Mouse (Mus musculus) liver, embryonic 16.5 days (tissue): ENCODE data around the gene Zfp788. TPM values are rescaled to one million over a fixed set of nuclear protein-coding genes. Genes with fewer than 3 reads are reported as not detected.
"Not testable (repeated sequence)": the region's sequence is repeated elsewhere in the genome, so short reads cannot be mapped to it uniquely, and the experiment has no call there.

ENCODE experiments used
- ATAC-seq: fragments of 200-750 bp; cut with Nextera tagmentation; 2 replicates; pipeline ENCODE4 v1.8.0; 2017; ENCODE audit warnings: low read depth, mild to moderate bottlenecking, moderate number of reproducible peaks, moderate library complexity
- H3K27ac ChIP-seq: fragments of 300-500 bp; sonication (generic); 2 replicates; pipeline ENCODE4 v1.5.1; 2014; ENCODE audit warnings: mild to moderate bottlenecking, low read length
- H3K27me3 ChIP-seq: fragments of 300-500 bp; sonication (generic); 2 replicates; pipeline ENCODE4 v1.6.1; 2014; ENCODE audit warnings: low read depth, low read length, mixed read lengths; ENCODE audit not compliant: control insufficient read depth, insufficient read depth
- H3K36me3 ChIP-seq: fragments of 300-500 bp; sonication (generic); 2 replicates; pipeline ENCODE4 v1.6.1; 2014; ENCODE audit warnings: mild to moderate bottlenecking; ENCODE audit not compliant: control insufficient read depth, insufficient read depth
- H3K4me1 ChIP-seq: fragments of 300-500 bp; sonication (generic); 2 replicates; pipeline ENCODE4 v1.6.1; 2014; ENCODE audit warnings: low read depth, low read length, mixed read lengths; ENCODE audit not compliant: control insufficient read depth
- H3K4me2 ChIP-seq: fragments of 300-500 bp; sonication (generic); 2 replicates; pipeline ENCODE4 v1.6.1; 2014; ENCODE audit warnings: low read depth, low read length, mixed read lengths
- H3K4me3 ChIP-seq: fragments of 300-500 bp; sonication (generic); 2 replicates; pipeline ENCODE4 v1.5.1; 2014; ENCODE audit warnings: low read depth, mild to moderate bottlenecking, low read length
- H3K9ac ChIP-seq: fragments of 300-500 bp; sonication (generic); 2 replicates; pipeline ENCODE4 v1.6.1; 2014; ENCODE audit warnings: low read depth, low read length
- H3K9me3 ChIP-seq: fragments of 300-500 bp; sonication (generic); replicated peaks from 2 replicates; pipeline ENCODE4 v1.6.1; 2016; ENCODE audit warnings: low read length; ENCODE audit not compliant: control insufficient read depth
- WGBS: fragments of 180-500 bp; shearing (Covaris S2); extraction: QIAGEN DNeasy Blood & Tissue Kit; methylation state at CpG from one replicate; pipeline ENCODE4 v1.1.7; 2014; ENCODE audit not compliant: insufficient replicate concordance; 5-methylcytosine and 5-hydroxymethylcytosine counted together
- polyA plus RNA-seq: library from polyadenylated mRNA; unstranded; fragments of >200 nt; fragmentation: Nextera tagmentation; extraction: Ambion mirVana; gene quantifications from 2 replicates; pipeline ENCODE4 v1.2.1, GENCODE M21; 2015

The Zfp788 gene
- polyA plus RNA-seq: 1.9 and 2.1 TPM in 2 replicates

DNA sequence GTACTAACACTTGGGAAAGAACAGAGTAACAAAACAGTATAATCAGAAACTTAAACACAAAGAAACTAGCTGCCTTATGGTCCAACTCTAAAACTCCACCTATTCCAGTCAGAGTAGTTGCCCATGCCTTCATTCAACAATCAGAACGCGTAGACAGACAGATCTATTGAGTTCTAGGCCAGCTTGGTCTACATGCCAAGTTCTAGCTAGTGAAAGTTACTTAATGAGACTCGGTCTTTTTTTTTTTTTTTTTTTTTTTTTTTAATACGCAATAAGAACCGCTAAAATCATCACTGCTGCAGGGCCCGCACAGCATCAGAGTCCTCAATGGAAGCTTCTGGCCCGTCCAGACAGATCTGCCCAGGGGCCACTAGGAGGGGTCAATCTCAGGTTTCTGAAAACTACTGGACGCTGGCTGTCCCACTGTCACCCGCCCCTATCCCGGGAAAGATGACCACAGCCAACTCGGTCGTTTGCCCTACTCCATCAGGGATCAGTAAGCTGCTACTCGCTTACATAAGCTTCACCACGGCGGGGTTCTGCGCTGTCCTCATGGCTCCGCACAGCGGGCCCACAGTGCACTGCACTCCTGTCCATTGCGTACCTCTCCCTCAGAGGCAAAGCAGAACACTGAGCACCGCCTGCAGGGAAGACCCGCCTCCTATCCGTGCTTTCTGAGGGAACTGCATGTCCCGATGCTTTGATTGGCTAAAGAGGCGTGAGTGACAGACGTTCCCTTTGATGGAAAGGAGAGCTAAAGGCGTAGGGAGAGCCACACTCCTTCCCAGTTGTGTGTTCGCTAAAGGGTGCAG lies at the start of gene Zfp788:
Zfp788 (plus strand) TSS at position 795 of the 812 bp plus-strand sequence.
- Histone ChIP-seq H3K36me3 (peaks cover 5% of the 10 kb centered on the region), H3K9me3 (no peaks in the 10 kb centered on the region), H3K4me2 (peak within 1 kb of the TSS; percentile 93), H3K9ac (peak within 1 kb of the TSS; percentile 71), H3K4me3 (peak within 1 kb of the TSS; percentile 75), H3K4me1 (peaks cover 8% of the 10 kb centered on the region), H3K27me3 (no peaks in the 10 kb centered on the region), H3K27ac (peak within 1 kb of the TSS; percentile 86)
- peak; percentile 96 for ATAC-seq
- WGBS: 3% methylated on average over 27 of the region's 27 CpGs

DNA sequence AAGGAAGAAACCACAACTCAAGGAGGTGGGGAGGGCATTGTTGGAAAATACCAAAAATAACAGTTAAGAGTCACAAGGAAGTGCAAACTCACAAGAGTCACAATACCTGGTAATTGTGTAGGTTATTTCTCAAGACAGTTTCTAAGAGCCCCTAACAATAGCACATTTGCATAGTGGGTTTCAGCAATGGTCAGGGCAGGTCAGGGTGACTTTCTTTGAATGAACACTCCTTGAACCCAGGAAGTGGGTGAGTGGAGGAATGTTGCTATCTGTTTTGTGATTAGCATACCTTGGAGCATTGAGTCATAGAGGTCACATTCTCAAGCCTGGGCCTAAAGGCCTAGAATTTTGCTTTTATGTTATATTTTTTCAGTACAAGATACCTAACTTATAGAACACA lies 45.2 kb upstream of the Zfp788 start:
- H3K9me3 ChIP-seq, H3K4me1 ChIP-seq, H3K9ac ChIP-seq, ATAC-seq, H3K4me3 ChIP-seq, H3K4me2 ChIP-seq, H3K36me3 ChIP-seq, H3K27me3 ChIP-seq, H3K27ac ChIP-seq: not testable (repeated sequence)

DNA sequence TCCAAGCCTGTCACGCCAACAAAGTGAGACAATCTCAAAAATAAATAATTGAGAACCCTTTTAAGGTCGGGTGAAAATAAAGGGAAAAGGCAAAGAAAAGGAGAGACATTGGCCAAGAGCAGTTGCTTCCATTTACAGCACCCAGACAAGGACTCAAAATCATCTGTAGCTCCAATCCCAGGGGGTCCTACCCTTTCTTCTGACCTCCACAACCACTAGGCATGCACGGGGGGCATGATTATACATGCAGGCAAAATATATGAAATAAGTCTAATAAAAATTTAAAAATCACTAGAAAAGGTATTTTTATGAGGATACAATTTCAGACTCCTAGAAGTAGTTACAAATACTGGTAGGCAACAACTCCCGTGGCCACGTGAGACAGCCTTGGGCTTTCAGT lies 34.4 kb upstream of the Zfp788 start:
- 50% methylated on average over 5 of the region's 5 CpGs for WGBS
- Histone ChIP-seq H3K4me2 (peak overlapping the region; percentile 75), H3K4me1 (no peaks in the 10 kb centered on the region; the same call in 1 of the 2 replicates), H3K27ac (no peak overlapping the region; the same call in 1 of the 2 replicates), H3K9ac (peak overlapping the region; percentile 37; the same call in 1 of the 2 replicates), H3K4me3 (peak overlapping the region; percentile 73), H3K9me3 (no peaks in the 10 kb centered on the region), H3K27me3 (no peaks in the 10 kb centered on the region), H3K36me3 (no peaks in the 10 kb centered on the region)
- no peak for ATAC-seq

DNA sequence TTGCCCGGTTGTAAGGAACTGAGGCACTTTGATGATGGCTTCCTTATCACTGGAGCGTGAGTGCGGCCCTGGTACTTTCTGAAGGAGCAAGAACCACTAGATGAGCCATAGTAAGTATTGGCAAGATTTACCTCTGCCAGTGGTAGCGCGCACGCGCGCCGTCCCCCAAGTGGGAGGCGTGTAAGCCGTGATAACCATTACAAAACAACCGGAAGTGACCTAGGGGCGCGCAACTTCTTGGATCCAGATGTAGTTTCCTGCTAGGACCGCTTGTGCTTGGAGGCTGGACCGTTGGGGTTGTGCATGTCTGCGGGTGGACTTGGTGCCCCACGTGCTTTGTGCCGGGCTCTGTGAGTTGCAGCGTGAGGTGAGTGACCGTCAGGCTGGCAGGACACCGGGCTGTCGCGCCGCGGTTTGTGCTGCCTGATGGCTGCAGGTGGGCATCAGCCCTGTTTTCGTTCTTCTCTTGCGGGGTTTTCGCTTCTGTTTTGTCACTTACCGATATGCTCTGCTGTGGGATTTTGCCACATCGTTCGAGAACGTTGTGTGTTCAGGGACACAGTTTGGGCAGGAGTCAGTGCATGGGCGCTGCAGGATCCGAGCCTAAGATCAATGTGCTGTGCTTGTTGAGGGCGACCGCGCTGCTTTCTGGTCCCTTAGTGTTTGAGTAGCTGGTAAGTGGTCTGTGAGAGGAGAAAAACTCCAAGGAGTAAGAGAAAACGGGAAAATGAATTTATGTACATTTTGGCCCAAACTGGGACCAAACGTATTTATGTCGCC lies 33.8 kb upstream of the Zfp788 start, which contains the start of gene 2610021A01Rik:
2610021A01Rik (plus strand) TSS at position 197 of the 780 bp plus-strand sequence.
- Histone ChIP-seq H3K4me3 (peak within 1 kb of the TSS; percentile 73), H3K27me3 (no peaks in the 10 kb centered on the region), H3K9me3 (no peaks in the 10 kb centered on the region), H3K36me3 (no peaks in the 10 kb centered on the region), H3K4me2 (peak within 1 kb of the TSS; percentile 75), H3K4me1 (no peaks in the 10 kb centered on the region; the same call in 1 of the 2 replicates), H3K27ac (peak within 1 kb of the TSS; percentile 64), H3K9ac (peak within 1 kb of the TSS; percentile 70)
- peak; percentile 97 for ATAC-seq
- 1% methylated on average over 41 of the region's 41 CpGs for WGBS

DNA sequence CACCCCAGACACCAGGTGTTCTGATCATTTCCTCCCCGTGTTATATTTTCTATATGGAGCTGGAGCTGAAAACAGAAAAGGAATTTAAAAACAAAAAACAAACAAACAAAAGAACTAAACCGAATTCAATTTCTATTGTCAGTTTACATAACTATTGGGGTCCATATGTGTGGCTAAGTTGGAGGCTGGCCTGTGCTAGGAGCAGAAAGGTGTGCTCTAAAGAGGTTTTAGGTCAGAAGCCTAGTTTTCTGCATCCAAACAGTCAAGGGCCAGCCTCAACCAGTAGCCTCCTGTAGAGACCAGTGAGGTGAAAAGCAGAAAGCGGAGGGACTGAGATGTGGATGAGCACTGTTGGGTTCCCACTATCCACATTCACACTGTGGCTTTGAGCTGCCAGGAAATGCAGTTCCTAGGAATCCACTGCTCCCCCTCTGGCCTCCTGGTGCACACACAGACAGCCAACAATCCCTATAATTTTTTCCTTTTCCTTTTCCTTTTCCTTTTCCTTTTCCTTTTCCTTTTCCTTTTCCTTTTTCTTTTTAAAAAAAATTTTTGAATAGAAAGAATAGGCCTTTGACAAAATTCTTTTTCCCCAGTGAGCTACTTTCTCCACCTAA lies 33.0 kb upstream of the Zfp788 start:
- Histone ChIP-seq H3K4me2 (peak overlapping the region; percentile 75), H3K9me3 (no peaks in the 10 kb centered on the region), H3K4me1 (no peaks in the 10 kb centered on the region; the same call in 1 of the 2 replicates), H3K27me3 (no peaks in the 10 kb centered on the region), H3K4me3 (peak overlapping the region; percentile 73), H3K9ac (peak overlapping the region; percentile 70), H3K27ac (no peak overlapping the region), H3K36me3 (no peaks in the 10 kb centered on the region)
- ATAC-seq: no peak
- WGBS: 6% methylated on average over 3 of the region's 3 CpGs

DNA sequence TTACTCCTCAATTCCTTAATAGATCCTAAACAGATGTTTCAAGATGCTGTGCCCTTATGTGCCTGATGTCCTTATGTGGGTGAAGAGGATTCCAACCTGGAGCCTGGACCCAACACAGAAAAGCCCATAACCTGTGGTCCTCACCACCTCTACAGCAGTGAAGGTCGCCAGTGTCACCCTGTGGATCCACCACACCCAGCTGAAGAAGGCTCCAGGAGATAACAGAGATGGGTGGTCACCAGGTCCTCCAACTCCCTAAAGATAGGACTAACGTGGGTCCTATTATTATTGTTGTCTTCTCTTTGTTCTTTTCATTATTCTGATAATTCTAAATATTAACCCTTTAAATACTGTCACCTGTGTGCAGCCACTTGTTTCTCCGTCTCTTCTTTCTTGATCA lies 21.3 kb upstream of the Zfp788 start:
- H3K4me3 ChIP-seq: no peak overlapping the region
- H3K9me3 ChIP-seq: no peaks in the 10 kb centered on the region
- H3K4me1 ChIP-seq: no peaks in the 10 kb centered on the region
- H3K4me2 ChIP-seq: no peak overlapping the region
- no peaks in the 10 kb centered on the region; the same call in none of the 2 replicates for H3K36me3 ChIP-seq
- peak; percentile 63; the same call in 1 of the 2 replicates for ATAC-seq
- H3K27me3 ChIP-seq: no peaks in the 10 kb centered on the region
- no peak overlapping the region for H3K9ac ChIP-seq
- no peak overlapping the region for H3K27ac ChIP-seq
- 49% methylated on average over 3 of the region's 3 CpGs for WGBS

DNA sequence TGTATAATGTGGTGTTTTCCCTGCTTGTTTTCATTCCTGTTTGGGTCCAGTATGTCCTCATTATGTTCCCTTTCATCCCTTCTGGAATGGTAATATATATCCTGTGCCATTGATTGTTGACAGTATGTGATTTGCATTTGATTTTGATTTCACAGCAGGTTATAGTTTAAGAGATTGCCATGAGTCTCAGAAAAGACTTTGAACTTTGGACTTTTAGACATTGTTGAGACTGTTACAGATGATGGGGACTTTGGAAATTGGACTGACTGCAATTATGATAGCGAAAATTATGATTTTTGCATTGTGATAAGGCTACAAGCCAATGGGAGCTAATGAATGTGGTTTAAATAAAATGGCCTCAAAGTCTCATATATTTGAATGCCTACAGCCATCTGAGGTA lies 16.8 kb upstream of the Zfp788 start:
- WGBS: 54% methylated on average over 1 of the region's 1 CpGs
- not testable (repeated sequence) for ATAC-seq, H3K36me3 ChIP-seq

DNA sequence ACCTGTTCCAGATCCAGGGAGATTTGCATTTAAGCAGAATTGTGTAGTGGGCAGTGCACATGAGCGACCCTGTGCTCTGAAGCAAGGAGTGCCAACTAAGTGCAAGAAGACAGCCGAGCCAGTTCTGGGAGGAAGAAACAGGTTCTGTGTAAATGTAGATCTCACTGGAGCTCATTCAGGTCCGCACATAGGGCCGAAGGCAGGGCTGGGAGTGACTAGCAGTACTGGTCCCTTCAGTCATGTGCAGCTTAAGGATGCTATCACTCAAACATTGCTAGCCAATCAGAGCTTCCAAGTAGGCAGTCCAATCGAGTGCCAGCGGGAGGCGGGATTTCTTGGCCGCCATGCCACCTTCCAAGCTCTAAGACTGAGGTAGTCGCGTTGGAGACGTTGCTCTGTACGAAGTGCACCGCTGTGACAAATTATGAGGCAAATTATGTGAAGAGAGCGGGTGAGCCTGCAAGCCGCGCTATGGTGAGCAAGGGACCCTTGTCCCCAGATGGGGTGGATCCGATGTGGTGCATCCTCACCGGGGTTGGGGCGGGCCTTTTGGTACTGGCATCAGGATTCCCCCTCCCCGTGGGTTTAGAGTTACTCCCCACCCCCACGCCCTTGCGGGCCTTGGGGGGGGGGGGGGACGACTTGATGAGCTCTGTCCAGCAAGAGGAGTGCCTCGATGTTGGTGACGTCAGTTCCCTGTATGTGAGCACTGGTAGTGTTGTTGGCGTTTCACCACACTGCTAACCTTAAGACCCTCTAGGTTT lies 400 bp downstream of the Zfp788 start:
- H3K9me3 ChIP-seq: no peaks in the 10 kb centered on the region
- under 1% methylated on average over 25 of the region's 26 CpGs for WGBS
- H3K27ac ChIP-seq: peak overlapping the region; percentile 86
- H3K4me1 ChIP-seq: peaks cover 8% of the 10 kb centered on the region
- no peaks in the 10 kb centered on the region for H3K27me3 ChIP-seq
- peak; percentile 92 for ATAC-seq
- H3K9ac ChIP-seq: peak overlapping the region; percentile 71
- H3K4me3 ChIP-seq: peak overlapping the region; percentile 75
- peaks cover 5% of the 10 kb centered on the region for H3K36me3 ChIP-seq
- peak overlapping the region; percentile 93 for H3K4me2 ChIP-seq

More for the DNA sequence above, 16.8 kb upstream of the Zfp788 start:
- H3K4me2 ChIP-seq, H3K4me1 ChIP-seq, H3K9me3 ChIP-seq, H3K27ac ChIP-seq, H3K9ac ChIP-seq, H3K4me3 ChIP-seq, H3K27me3 ChIP-seq: not testable (repeated sequence)
